Mouse (Mus musculus) urinary bladder, postnatal 14 days (tissue): ENCODE measurements at regions not wholly inside any gene's neighbourhood (a gene's known extent, or its start where the extent isn't known, plus 50 kb on each side); places are given as distances from the start of the nearest gene placed in this dataset.
A peak's percentile ranks its signal among the peaks of the same experiment; 100 is the strongest.

Experiments
- DNase-seq: peaks from one replicate; pipeline ENCODE4 v3.0.0; 2021; ENCODE audit warnings: low spot score

DNA sequence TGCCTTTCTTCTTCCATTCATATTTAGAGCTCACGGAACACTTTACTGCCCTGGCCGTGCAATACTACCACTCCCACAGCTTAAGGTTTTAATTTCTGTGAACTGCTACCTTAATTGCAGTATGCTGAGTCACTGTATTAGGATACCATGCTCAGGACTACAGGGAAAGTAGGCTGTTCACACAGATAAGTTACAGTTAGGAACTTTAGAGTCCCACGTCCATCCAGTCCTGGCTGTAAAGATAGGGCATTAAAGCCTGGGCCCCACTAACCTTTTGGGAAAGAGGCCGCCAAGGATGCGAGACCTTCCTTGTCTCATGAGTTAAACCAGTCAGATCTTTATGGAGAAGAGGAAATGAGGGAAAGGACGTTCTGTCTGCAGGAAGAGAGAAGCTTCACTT is 574.6 kb downstream of the Stpg2 start:
- no peak for DNase-seq

DNA sequence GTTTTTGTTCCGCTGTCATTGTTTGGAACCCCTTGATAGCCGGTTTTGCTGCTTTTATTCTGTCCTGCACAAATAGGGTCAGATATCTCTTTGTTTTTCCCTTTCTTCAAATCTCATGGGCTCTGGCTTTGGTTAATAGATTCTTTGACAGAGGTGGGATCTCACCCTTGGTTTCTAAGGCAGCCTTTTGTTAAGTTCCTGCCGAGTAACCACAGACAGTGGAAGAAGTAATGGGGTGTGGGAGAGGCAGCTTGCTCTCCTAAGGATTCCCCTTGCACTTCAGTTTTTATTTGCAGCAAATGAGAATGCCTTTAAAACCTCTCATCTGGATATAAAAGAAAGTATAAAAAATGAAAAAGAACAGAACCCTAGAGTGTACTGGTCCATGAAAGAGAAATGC is 577.9 kb downstream of the Stpg2 start:
- DNase-seq = no peak

DNA sequence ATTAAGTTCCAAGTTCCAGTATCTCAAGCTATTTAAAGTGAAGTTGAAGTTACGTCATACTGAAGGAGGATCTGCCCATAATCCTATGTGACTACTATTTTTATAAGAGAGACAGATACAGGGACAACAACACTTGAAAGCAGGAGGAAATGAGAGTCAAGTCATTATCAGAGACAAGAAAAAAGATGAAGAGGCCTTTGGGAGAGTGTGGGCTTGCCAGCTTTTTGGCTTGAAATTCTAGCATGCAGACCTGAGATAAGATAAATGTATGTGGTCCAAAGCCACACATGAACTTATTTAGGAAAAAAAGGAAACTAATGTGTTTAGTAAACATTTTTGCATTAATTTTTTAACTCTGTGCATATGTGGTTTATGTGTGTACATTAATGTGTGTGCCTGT is 581.0 kb downstream of the Stpg2 start:
- no peak for DNase-seq

DNA sequence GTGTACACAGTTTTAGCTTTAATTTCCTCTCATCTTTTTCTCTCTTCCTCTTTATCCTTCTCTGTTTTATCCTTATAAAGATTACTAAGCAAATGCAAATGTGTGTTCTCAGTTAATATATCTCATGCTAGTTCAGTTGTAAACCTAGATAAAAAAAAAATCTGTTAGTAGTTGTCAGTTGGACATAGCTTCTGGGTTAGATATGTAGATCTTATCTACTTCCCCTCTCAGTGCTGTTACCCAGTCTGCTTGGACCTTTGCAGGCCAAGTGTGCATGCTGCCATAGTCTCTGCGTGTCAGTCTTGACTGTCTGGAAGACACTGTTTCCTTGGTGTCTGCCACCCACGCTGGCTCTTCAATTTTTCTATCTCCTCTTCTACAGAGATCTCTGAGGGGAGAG is 583.4 kb downstream of the Stpg2 start:
- no peak for DNase-seq

DNA sequence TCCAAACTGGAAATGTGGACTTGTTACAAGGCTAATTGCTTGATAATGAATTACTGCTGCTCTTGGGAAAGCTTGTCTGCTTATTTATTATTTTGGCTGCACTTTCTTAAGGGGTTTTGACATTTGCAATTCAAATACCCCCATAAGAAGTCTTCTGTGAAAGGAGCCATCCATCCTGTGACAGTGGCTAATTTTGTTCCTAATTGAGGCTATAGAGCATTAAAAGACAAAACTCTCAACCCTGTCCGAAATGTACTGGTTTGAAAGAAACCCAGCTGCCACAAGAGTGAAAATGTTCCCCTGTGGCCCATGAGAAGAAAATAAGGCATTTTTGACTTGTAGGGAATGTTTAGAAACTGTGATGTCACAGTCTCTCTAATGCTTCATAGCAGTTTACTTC is 591.2 kb downstream of the Stpg2 start:
- no peak for DNase-seq

DNA sequence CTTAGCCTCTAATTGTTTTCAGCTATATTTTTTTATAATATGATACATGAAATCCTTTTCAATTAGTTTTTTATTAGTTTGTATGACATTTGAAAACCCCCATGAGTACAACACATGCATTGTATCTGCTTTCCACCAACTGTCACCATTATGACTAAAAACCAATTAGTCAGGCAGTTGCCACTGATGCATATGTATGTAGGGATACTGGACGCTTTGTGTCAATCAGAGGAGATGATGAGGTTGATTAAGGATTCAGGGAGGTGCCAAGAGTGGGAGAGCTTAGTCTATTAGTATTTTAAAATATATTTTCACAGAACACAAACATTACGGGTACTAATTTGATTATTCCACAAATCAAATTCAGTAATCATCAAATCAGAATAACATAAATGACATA is 593.6 kb downstream of the Stpg2 start:
- DNase-seq = no peak

DNA sequence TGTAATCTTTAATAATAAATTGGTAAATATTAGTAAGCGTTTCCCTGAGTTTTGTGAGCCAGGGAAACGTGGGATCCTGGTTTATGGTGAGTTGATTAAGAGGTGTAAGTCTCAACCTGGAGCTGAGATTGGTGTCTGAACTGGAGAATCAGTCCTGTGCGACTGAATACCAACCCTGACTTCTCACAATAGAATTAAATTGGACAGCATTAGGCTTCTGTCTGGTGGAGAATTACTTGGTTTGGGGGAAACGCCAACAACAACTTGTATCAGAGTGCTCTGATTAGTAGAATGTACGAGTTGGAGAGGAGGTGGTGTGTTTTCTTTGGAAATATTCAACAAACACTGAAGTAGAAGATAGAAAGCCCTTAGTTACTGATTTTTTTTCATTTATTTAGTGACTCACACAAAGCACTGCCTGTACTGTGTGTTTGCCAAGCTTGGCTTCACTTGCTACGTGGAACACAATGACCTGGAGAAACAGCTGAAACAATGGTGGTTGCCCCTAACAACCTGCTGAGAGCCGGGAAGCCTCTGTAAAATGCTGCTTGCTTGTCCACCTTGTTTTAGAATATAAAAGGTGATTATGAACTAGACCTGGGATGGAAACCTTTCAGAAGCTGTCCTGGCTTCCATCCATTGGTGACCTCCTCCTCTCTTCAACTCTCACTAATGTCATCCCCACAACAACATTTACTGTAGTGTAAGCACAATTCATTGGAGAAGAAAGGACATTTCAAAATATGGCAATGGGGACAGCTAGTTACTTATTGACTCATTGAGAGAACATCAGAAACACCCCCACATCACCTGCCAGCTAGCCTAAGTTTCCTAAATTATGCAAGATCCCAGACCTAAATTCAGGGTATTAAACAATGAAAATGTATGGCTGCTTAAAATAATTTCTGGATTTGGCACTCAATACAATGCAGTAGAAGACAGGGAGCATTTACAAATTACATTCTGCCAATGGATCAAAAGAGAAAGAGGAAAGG is 597.5 kb downstream of the Stpg2 start:
- DNase-seq = peak; percentile 4

DNA sequence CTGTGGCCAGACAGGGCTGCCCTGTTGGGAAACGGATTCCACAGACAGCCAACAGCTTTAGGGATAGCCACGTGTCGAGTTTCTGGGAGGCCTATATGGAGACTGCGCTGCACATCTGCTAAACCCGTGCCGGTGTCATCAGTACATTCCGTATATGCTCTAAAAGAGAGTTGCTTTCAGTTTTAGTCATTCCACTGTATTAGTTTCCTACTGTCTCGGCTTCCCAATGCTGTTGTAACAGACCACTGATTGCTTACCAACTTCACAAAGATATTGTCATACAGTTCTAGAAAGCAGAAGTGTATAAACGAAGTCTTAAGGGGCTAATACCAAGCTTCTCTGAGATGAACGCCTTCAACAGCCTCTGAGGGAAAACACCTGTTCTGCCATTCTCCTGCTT is 622.5 kb downstream of the Stpg2 start:
- DNase-seq = no peak

DNA sequence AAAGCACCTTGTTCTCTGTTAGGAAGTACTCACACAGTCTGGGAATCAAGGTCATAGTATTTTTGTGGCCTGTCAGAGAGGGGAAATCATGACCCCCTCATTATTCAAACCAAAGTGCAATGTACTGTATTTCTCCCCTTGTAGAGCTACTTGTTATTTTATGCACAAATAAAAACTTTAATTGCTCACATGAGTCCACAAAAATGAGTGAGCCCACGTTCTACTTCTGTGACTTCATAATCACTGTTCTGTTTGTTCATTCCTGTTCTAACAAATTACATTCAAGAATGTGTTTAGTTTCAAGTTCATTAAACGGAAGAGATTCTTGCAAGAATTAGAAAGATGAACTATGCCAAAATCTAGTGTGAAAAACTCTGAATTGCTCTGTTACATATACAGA is 623.1 kb downstream of the Stpg2 start:
- no peak for DNase-seq

DNA sequence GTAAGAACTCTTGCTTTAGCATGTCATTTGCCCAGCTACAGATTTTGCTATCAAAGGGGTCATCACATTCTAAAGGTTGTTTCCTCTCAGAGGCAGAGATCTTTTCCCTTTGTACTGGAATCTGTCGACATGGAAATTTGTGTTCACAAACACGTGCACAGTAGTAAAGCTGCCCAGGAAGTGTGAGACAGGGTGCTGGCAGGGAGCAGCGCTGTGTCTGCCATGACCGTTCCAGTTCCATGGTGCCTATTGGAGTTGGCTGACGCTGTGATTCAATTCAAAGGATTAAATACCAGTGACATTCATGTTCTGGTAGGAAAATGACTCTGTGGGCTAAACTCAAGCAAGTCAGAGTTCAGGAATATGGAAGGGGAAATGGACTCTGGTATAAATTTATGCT is 627.1 kb downstream of the Stpg2 start:
- no peak for DNase-seq

DNA sequence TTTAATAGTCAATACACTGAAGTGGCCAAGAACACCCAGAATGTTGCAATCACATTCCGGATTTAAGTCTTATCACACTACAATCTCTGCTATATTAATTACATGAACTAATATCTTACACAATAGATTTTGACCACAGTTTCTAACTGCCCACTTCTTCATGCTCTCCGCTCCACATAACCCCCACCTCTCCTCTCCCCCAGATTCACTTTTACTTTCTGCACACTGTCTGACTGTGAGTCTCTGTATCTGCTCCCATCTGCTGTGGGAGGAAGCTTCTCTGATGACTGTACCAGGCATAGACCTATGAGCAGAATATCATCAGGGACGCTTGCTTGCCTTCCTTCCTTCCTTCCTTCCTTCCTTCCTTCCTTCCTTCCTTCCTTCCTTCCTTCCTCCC is 636.5 kb downstream of the Stpg2 start:
- no peak for DNase-seq

DNA sequence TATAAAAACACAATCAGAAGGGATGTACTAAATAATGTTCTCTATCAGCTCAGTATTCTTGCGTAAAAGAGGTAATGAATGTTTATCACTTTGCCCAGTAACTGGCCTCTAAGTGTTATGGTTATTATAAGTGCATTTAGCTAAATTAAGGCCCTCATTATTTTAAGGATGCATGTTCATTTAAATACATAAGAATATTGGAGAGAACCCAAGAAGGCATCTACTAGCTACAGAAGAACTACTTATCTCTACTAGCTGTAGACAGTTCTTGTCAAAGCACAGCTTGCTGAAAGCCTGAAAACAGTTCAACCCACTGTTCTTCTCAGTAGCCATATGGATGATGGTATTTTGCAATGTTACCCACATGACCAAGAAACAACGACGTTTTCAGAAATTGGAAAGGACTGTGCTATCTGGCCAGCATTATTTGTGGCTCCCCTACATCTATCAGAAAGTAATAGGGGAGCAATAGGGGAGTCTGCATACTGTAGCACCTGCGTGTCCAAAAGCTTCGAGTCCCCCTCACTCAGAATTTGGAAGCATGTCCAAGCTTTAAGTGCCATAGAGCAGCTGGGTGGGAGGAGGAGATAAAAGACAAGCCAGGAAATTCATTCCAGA is 637.6 kb downstream of the Stpg2 start:
- no peak for DNase-seq

DNA sequence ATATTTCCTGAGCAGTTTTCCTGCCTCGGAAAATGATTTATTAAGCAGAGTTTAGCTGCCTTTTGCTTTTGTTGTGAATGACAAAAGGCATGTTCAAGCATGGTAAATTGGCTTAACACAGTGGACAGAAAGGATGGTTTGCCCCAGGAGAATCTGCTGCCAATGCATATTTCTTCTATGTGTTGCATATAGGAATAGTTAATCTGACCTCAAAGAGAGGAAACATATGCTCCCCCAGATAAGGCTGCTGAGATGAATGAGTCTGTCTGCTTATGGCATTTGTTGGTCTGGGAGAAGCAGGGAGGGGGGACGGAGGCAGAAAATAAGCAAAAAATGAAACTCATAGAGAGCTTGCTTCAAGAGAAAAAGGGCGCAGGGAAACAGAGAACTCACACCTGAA is 638.9 kb downstream of the Stpg2 start:
- DNase-seq = no peak

DNA sequence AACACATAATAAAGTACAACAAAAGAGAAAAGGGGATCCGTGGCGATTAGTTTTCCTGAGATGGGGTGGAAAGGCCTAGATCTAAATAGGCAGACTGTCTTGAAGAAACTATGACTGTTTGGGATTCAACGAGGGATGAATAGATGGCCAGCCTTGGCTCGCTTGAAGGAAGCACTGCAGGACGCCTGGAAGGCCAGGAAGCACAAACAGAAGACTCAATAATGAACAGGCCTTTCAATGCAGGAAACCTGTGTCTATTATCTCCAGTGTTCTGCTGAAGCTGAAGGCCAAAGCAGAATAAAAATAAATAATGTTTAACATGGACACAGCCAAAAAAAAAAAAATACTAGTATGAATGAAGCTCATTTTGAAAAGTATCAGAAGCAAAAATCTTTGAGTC is 642.3 kb downstream of the Stpg2 start:
- DNase-seq = no peak

DNA sequence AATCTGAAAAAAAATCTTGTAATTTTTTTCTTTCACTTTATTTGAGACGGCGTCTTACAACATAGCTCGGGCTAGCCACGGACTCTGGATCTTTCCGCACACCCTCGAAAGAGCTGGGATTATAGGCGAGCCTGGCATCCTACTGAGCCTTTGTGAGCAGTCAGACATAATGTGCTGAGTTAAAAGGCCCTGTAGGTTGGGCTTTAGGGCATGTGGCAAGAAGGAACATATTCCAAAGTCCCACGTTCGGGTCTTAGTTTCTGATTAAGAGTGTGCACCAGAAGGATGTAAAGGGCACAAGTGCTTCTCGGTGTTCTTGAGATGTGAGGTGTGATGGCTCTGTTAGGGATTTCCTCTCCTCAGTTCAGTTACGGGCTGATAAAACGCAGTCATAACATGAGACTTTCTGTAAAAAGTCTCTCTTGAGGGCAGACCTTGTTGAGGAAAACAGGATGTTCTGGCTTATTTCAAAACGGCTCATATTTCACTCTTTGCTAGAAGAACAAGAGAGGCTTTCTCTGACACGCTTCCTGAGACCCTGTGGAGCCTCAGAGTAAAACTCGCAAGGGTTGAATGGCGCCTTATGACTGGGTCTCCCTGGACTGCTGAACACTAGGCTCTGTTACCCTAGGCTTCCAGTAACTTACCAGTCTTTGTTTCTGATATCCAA is 654.6 kb downstream of the Stpg2 start:
- DNase-seq = no peak

DNA sequence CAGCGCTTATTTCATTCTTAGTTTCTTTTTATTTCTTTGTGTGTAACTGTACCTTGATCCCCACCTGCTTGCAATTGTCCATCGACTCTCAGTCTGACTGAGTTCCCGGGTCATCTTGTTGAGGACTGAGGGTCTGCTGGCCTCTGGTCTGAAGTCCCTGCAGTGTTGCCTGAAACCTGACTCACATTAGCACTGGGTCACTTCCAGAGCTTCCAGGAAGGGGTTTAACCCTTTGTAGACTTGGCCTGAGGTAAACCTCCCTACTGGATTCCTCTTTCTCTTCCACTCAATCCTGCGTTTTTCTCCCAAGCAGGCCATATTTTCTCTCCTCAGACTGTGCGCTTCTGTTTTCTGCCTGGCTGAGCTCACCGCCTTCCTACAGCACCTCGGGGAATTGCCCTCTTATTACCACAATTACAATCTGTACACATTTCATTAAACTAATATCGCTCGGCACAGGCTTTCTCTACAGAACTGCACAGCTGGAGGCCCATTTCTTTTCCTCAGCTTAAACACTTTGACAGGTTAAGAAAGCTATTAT is 655.4 kb downstream of the Stpg2 start:
- no peak for DNase-seq

DNA sequence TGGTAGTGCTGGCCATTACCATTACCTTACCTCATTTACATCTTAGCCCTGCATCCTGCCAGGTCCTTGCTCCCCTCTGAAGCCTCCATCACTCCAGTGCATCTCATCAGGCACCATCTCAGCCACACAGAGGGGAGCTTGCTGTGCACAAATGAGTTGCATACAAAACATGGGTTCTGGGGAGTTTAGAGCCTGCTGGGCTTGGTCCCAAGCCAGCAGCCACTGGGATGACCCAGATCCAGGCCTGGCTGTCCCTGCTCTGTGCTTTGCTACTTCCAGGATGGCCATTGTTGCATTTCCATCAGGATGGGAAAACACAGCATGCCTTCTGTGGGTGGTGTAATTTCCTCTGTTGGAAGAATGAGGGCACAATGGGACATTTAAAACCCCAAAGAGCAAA is 660.8 kb downstream of the Stpg2 start:
- no peak for DNase-seq

DNA sequence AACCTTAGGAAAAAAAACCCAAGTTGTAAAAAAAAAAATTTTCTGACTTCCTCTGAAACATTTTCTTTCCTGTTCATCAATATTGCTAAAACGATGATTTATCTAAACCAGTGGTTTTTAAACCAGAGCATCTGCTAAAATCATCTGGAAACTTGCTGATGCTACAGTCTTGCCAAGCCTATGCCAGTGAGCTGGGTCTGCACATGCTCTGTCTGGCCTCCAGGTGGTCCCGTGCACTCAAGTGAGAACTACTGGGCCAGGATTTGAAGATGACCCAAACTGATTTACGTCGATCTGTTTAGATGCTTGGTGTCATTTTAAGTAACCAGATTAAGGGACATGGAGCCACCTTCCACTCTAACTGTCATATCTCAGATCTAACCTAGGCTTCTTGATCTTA is 661.5 kb downstream of the Stpg2 start:
- DNase-seq = no peak

DNA sequence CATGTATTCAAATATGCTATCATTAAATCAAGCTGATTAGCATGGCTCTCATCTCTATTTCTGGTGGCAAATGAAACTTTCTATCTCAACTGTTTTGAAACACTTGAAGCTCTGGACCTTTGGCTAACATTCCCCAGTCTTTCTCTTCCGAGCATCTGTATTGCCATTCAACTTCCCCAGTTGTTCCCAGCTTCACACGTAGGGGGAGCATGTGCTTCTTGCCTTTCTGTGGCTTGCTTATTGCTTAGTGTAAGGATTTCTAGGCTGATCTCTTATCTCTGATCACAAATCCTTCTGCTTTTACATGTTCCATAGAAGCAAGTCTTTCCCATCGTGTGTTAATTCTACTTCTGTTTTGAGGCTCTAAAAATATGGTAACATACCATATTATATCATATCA is 662.0 kb downstream of the Stpg2 start:
- DNase-seq = no peak

DNA sequence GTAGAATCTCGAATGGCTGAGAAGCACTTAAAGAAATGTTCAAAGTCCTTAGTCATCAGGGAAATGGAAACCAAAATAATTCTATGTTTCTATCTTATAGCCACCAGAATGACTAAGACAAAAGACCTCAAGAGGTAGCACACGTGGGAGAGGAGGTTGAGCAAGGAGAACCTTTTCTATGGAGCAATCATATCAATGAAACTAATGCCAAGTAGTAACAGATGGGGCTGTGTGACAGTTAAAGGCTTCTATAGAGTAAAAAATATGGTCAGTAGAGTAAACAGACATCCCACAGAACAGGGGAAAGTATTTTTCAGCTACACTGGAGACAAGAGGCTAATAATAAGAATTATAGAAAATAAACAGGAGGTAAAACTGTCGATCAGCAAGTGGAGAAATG is 664.3 kb downstream of the Stpg2 start:
- no peak for DNase-seq

DNA sequence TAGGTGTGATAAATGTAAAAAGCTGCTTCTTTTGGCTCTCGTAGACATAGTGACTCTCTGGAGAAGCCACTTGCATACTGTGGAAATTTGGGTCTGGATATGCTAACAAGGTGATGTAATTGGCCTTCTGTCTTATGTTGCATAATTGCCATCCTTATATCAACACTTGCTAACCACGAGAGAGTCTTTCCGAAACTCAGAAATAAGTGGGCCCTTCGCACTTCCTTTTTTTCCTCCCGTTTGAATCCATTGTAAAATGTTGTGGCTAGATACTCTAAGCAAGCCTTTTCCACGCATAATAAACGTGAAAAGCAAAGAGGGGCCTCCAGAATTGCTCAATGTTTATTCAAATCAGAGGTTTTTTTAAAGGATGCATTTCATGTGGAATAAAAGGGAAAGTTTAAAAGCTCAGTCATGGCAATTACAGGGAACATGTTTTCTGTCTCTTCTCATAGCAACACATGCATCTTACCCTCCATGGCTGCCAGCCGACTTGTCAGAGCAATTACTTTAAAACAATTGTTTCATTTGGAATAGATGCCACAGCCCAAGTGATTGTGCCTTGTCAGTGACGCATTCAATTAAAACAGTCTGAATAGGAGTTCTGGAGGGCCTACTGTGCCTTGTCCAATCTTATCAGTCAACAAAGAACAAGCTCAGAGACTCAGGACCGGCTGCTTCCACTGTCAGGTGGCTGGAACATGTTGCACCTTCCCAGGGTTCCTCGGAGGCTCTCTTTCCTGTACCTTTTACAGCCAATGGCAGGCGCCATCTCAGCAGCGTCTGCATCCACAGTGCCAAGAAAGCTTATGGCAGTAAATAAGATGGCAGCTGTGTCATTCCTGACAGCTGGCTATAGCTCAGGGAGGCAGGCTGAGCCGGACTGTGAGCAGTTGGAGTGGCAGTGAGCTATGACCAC is 680.7 kb downstream of the Stpg2 start:
- DNase-seq = no peak

DNA sequence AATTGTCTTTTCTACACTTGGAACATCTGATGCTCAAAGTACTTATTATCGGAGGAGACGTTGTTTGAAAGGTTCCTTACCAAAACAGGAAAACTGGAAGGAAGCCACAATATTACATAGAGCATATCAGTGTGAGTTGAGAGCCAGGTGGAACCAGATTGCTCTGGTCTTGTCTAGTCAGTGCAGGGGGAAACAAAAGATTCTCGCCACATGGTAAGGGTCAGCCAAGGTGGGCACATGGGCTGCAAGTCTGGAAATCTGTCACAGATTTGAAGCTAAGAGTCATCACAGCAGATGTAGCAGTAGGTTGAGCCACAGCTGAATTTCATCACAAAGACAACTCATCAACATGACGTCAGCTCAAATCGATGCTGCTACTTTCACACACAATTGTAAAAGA is 681.8 kb downstream of the Stpg2 start:
- DNase-seq = no peak
